Mouse (Mus musculus) induced T-regulatory cell, adult 2 months (primary cell): ENCODE measurements around the gene Spaca5.
A peak's percentile ranks its signal among the peaks of the same experiment; 100 is the strongest.

Experiments used
- DNase-seq: peaks from one replicate; pipeline ENCODE4 v3.0.0-alpha.2; 2012; ENCODE audit warnings: low read depth

The Spaca5 gene

DNA sequence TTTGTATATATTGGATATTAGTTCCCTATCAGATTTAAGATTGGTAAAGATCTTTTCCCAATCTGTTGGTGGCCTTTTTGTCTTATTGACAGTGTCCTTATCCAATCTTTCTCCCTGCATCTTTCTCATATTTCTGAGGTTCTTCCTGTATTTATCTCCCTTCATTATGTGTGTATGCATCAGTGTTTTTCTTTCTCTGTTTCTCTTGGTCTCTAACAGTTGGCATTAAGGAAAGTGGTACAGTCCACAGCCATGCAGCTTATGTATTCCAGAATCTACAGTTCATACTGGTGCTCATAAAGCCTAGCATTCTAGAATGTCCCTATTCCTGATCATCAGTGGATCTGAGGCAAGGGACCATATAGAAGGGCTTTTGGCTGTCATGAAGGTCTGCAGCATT, at the start of gene Spaca5:
Gene Spaca5 (plus strand): TSS at position 301 of the 400 bp plus-strand sequence.
- no peak for DNase-seq

- no peak for DNase-seq
These were observed 6.7 kb upstream of the Spaca5 start for GRCm38 (mm10) chrX:21061460-21061859.

DNA sequence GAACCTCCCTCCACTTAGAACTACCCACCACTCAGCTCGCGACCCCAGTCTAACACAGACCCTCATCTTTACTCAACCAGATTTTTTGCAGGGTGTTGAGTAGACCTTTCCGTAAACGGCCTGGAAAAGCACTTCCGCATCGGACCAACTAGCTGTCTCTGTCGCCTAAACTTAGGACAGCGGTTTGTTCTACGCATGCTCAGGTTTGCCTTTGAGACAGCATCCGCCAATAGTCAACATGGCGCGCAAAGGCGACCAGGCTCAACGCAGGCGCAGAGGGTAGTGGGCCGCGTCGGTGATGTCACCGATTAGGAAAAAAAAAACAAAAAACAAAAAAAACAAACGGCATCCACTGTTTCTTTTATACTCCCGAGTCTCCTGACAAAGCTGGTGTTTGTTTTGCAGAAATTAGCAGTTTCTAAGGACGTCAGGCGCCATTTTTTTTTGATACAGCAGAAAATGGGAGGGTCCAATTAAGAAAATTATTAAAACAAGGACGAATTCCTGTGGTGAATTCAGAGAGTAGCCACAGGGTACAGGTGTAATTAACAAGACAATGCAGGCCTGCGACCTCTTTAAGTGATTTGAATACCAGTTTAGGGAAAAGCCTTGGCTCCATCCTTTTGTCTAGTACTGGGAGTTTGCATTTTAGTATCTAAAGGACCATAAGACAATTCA, 6.2 kb upstream of the Spaca5 start, which contains the start of gene Zfp182:
Gene Zfp182 (minus strand): TSS at position 451 of the 678 bp plus-strand sequence.
- DNase-seq, result peak; percentile 90

DNA sequence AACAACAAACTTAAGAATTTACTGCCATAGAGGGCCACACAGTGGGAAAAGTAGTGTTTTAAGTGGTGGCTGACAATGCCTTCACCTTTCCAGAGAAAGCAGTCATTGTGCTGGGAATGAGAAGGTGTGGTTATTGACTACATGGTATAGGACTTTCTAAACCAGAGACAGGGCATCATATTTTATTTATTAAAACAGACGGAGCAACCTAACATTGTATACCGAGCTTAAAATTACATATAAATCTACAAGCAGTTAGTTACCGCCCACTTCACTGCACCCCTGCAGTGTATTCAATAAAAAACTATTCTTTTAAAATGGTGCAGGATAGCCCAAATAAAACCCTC, 5.7 kb upstream of the Spaca5 start:
- peak; percentile 8 for DNase-seq

DNA sequence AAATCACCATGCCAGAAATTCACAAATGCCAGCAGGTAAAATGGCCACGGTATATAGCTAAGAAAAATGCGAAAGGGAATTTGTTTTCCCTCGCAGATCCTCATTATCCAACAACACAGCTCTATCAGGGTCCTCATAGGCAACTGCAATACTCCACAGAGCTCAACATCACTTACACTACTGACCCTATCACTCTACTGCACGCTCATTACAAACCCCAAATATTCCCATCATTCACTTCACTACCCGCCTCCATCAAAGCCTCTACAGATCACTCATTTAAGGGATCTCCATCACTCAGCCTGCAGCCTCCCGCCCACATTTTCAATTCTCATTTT, 20.4 kb downstream of the Spaca5 start:
- no peak for DNase-seq

- DNase-seq, result peak; percentile 87
These were observed 21.0 kb downstream of the Spaca5 start, which contains the start of gene Zfp300 for GRCm38 (mm10) chrX:21088983-21089866. Zfp300 (minus strand) TSS chrX:21089527.

GRCm38 (mm10) chrX:21089867-21090239, 21.6 kb downstream of the Spaca5 start:
- no peak for DNase-seq

- no peak for DNase-seq
These were observed 47.3 kb downstream of the Spaca5 start, which contains the start of gene Ssxa1 for GRCm38 (mm10) chrX:21115520-21115919. Ssxa1 (plus strand) TSS chrX:21115820.
